Mouse (Mus musculus): Measurements from ENCODE around the gene Krtap9-5.

Krtap9-5 gene

GRCm38 (mm10) chr11:99948175-99948574 lies at the start of gene Krtap9-5:
Gene Krtap9-5 (plus strand): TSS chr11:99948475.
- DNase-seq (ENCODE audit: low spot score) = no peak

DNA sequence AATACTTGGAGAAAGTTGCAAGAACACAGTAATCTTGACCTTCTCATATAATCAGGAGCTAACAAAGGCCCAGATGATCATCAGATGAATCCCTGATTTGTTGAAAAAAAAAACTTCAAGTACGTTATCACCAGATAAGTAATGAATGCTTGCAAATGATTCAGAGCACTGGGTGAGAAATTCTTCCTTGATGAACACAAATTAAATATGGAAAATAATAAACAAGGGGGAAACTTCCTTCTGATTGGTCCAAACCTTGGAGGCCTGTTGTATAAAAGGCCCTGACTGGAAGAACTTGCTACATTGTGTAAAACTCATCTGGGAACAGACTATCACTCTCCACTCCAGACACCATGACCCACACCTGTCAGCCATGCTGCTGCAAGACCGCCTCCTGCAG lies 40.7 kb upstream of the Krtap9-5 start, which contains the start of gene Krtap31-1:
Gene Krtap31-1, plus strand, starts transcription at position 301 of the 400 bp plus-strand sequence.
- no peak for DNase-seq (ENCODE audit: low spot score)

DNA sequence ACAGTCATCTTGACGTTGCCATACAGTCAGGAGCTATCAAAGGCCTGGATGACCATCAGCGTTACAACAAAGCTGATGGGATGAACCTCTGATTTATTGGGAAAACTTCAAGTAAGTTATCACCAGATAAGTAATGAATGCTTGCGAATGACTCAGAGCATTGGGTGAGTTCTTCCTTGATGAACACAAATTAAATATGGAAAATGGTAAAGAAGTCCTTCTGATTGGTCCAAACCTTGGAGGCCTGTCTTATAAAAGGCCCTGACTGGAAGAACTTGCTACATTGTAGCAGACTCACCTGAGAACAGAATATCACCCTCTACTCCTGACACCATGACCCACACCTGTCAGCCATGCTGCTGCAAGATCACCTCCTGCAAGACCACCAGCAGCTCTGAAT lies 33.8 kb upstream of the Krtap9-5 start, which contains the start of gene Gm11565:
Gene Gm11565, plus strand, starts transcription at position 301 of the 400 bp plus-strand sequence.
- no peak for DNase-seq (ENCODE audit: low spot score)

DNA sequence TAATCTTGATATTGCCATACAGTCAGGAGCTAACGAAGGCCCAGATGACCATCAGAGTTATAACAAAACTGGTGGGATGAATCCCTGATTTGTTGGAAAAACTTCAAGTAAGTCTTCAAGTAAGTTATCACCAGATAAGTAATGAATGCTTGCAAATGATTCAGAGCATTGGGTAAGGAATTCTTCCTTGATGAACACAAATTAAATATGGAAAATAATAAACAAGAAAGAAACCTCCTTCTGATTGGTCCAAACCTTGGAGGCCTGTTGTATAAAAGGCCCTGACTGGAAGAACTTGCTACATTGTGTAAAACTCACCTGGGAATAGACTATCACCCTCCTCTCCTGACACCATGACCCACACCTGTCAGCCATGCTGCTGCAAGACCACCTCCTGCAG lies 12.3 kb upstream of the Krtap9-5 start, which contains the start of gene Krtap31-2:
Gene Krtap31-2, plus strand, starts transcription at position 301 of the 400 bp plus-strand sequence.
- DNase-seq (ENCODE audit: low spot score) = no peak

DNA sequence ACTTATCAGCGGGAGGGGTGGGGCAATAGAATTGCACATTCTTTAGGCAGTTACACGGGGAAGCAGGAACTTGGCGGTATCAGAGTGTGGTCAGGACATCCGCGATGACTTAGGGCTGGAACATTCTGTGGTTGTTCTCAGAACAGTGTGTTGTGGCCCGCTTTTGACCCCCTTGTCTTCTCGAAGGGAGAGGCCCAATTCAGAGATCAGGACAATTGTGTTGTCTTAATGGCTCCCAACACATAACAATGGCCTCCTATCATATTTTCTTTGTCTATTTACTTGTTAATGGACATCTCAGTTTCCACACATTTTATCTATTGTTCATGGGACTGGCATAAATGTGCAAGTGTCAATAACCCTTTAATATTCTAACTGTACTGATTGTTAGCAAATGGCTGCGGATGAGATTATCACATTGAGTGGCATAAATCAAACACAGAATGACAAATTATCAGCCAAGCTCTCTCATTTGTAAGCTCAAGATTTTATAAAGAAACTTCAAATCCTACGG lies 10.5 kb upstream of the Krtap9-5 start:
- no peak for DNase-seq (ENCODE audit: low spot score)

- DNase-seq (ENCODE audit: low spot score) = no peak
These were observed 15.9 kb downstream of the Krtap9-5 start for GRCm38 (mm10) chr11:99964213-99964612.

DNA sequence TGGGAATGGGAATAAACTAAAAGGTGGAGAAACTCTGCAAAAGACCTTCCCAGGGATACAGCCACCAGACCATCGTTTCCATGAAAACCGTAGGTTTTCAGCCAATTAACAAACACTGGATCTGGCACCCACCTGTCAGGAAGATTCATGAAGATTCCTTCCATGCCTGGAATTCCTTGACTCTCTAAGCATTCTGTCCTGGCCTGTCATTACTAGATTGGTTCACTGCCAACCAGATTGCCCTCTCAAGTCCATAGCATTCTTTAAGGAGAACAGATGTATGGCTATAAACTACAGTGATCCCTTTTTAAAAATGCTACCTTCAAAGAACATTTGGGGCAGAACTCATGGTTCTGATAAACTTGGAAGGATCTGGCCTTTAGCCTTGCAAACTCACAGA lies 17.7 kb downstream of the Krtap9-5 start:
- no peak for DNase-seq (ENCODE audit: low spot score)

DNA sequence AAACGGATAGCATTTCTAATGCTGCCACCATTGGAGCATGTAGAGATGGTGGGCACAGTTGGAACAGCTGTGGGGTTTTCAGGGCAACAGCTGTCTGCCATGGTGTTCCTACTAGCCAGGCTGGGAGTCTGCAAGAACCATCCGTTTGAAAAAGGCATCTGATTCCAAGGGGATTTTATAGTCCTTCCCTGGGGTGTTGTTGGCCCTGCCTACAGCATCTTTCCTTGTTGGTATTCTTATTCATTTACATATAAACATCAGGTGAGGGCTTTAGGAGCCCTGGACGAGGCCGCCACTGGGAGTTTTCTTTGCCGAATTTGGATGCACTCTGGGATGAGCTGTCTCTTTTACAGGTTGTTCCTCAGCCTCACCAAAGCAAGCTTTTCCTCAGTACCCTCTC lies 30.7 kb downstream of the Krtap9-5 start, which contains the start of gene Krtap29-1:
Gene Krtap29-1, minus strand, starts transcription at position 101 of the 400 bp plus-strand sequence.
- DNase-seq (ENCODE audit: low spot score) = no peak

DNA sequence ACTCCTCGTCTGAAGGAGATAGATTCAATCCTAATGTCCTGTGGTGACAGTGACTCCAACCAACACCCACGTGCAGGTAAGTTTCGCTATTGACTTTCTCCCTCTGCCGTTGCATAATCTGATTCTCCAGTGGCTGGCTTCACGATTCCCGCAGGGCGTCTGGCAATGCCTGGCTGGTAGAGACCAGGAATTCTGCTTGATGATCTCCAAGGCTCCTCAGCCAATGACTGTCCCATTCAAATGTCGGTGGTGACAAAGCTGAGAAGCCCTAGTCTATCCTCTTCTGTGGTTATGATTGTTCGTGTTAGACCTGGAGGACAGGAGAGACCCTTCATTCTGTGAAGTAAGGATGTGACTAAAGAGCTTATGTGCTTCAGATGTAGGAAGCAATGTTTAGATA lies 34.5 kb downstream of the Krtap9-5 start:
- DNase-seq (ENCODE audit: low spot score) = no peak

DNA sequence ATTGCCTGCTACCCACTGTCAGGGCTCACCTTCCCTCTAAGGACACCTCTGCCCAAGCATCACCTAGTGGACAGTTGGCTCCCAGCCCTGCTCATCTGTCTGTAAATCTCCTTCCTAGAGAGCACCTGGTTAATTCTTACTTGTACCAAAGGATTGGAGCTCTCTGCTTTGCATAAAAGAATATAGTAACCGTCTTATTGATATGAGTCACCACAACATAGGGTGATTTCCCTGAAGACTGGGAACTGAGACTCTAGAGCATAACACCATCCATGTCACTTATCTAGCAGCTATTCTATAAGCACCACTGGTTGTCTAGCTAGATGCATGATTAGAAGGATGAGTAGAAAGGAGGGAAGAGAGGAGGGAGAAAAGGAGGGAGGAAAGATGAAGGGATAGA lies 35.2 kb downstream of the Krtap9-5 start:
- no peak for DNase-seq (ENCODE audit: low spot score)

DNA sequence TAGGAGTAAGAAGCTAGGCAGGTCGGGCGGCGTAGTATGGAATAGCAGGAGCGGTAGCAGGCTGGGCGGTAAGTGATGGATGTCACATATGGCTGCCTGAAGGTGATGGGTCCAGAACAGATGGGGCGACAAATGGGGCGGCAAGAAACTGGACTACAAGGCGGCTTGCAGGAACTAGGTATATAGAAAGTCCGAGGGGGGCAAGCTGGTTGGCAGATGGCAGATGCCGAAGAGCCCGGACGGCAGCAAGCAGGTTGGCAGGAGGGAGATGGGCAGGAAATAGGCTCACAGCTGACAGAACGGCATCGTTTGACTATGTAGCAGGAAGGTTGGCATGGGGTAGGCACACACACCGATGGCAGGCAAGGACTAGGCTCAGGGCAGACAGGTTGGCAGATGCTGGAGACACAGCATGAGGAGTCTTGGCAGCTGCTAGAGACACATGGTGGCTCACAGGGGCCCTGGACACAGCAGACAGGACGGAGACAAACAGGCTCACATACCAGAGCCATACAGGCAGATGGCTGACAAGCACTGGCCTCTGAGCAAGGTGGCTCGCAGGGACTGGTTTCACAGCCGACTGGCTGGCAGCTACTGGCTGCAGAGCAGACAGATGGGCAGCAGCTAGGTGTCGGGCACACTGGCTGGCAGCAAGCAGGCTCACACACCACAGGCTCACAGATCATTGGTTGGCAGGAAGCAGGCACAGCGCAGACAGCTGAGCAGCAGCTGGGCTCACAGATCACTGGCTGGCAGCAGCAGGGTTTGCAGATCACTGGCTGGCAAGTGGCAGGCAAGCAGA lies 37.2 kb downstream of the Krtap9-5 start:
- no peak for DNase-seq (ENCODE audit: low spot score)

DNA sequence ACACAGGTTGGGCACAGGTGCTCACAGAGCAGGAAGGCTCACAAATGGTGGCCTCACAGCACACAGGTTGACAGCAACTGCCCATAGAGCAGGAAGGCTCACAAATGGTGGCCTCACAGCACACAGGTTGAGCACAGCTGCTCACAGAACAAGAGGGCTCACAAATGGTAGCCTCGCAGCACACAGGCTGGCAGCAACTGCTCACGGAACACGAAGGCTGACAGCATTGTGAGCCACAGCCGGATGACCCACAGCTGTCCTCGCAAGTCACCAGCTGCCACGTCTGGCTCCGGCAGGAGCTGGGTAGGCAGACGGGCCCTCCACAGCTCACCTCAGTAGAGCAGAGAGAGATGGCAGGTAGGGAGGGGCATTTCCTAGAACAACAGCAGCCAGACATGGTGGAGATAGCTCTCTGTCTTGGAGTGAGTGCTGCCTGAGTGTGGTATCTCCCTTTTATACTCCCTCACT lies 37.9 kb downstream of the Krtap9-5 start, which contains the start of gene Krtap16-1:
Gene Krtap16-1, minus strand, starts transcription at position 418 of the 468 bp plus-strand sequence.
- DNase-seq (ENCODE audit: low spot score) = no peak

DNA sequence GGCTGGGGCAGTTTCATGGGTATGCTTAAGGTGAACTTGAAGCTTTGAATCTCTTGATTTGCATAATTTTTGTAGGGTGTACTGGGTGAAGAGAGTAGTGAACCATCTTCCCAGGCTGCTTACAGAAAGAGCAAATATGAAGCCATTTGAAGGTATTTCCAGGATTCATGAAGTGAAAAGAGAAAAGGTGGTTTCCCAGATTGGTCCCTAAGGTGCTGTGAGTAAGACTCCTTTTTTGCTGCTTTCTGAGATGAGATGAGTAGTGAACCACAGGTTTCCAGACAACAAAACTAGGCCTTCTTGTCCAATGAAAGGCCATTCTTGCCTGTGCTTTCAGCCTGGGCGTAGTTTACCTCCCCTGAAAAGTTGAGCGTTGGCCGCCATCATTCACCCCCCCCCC lies 40.3 kb downstream of the Krtap9-5 start:
- DNase-seq (ENCODE audit: low spot score) = no peak

DNA sequence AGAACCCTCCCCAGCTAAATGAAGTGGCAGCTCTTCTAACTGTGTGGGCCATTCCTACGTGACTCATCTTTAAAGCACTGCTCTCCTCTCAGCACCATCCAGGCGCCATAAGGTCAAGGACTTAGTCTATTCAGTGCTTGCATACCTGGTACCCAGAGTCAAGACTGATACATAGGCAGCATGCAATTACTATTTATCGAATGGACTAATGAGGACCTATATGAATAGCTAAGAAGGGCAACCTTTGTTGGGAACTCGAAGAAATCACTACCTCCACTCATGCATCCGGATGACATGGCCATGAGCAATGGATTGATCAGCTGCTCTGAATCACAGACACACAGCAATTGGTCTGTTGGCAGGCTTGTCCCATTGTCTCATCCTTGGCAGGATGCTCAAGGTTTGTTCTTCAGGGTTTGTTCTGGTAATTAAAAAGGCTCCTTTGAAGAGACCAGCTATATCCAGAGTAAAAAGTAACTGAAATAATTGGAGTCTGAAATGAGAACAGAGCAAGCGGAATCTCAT lies 41.7 kb downstream of the Krtap9-5 start:
- DNase-seq (ENCODE audit: low spot score) = no peak

- no peak for DNase-seq (ENCODE audit: low spot score)
These were observed 42.3 kb downstream of the Krtap9-5 start for GRCm38 (mm10) chr11:99990571-99990970.

- DNase-seq (ENCODE audit: low spot score) = no peak
These were observed 45.5 kb downstream of the Krtap9-5 start, which contains the start of gene Krtap17-1 for GRCm38 (mm10) chr11:99993620-99994383. Gene Krtap17-1 (minus strand): TSS chr11:99993994.

DNA sequence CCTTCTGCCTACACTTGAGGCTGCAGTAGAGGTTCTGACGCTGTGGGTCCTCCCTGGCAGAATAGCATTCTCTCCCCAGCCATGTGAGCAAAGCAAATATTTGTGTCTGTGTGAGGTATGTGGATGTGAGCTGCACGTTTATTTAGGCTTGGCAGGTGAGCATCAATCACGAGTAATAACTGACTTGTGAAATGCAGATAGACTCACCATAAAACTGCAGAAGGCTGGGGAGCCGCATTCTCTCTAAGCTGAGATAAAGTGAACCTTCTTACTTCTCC lies 46.0 kb downstream of the Krtap9-5 start:
- DNase-seq (ENCODE audit: low spot score) = no peak

GRCm38 (mm10) chr11:99999091-99999490 lies 50.8 kb downstream of the Krtap9-5 start:
- no peak for DNase-seq (ENCODE audit: low spot score)

Data from spleen, adult 12 weeks (tissue).